Comparison of ENCODE assay signal across 22 mouse cellular contexts in genomic region chr1:155493333-155493732, GRCm38 (mm10).
DNase-seq lines count a peak whose midpoint lies in the region; TF ChIP-seq lines count a peak whose summit lies in the region.
"Had no signal": no experiment of that assay in that cellular context is flagged by ENCODE, and none has a peak within 500 bp of the region (broad histone marks: within the 10 kb centered on the region; RNA-seq: fewer than 3 reads in every experiment).

No protein-coding gene starts in this region.

- no peak overlapping the region for H3ac ChIP-seq in myocyte (ENCODE audit: control insufficient read depth, insufficient read length)

- peak overlapping the region; percentile 34 for H3K4me2 ChIP-seq in myocyte (ENCODE audit: low read depth)
- H3K4me2 ChIP-seq: embryonic facial prominence, embryonic 13.5 days; forebrain, embryonic 13.5 days; heart, embryonic 11.5 days; hindbrain, embryonic 13.5 days; intestine, embryonic 15.5 days had no signal

- H3K36me3 ChIP-seq in heart, adult 2 months (ENCODE audit: control insufficient read depth, insufficient read depth, low read length): no peaks in the 10 kb centered on the region
- H3K36me3 ChIP-seq in myocyte (ENCODE audit: control insufficient read depth, insufficient read depth): no peaks in the 10 kb centered on the region
- no peaks in the 10 kb centered on the region for H3K36me3 ChIP-seq in forebrain, embryonic 10.5 days (replicated peaks)
- H3K36me3 ChIP-seq: embryonic facial prominence, embryonic 13.5 days; hindbrain, embryonic 13.5 days; intestine, embryonic 15.5 days had no signal

- TF ChIP-seq EP300 in heart, adult 2 months (IDR thresholded peaks at IDR 0.05; ENCODE audit: insufficient read depth, low read depth, low read length): no peak

- peak overlapping the region; percentile 49 for H3K27ac ChIP-seq in heart, adult 2 months
- H3K27ac ChIP-seq in layer of hippocampus, adult 2 months: 0 out of 2 replicates have a peak overlapping the region, but pooled peaks have one; percentile 36
- no peak overlapping the region for H3K27ac ChIP-seq in forebrain, embryonic 10.5 days
- H3K27ac ChIP-seq: embryonic facial prominence, embryonic 13.5 days; forebrain, embryonic 13.5 days; hindbrain, embryonic 13.5 days; hindbrain, postnatal 0 days; intestine, embryonic 15.5 days had no signal

- peaks cover 6% of the 10 kb centered on the region for H3K4me1 ChIP-seq in heart, adult 2 months (ENCODE audit: control insufficient read depth, insufficient read depth, low read length)
- peaks cover 33% of the 10 kb centered on the region for H3K4me1 ChIP-seq in forebrain, embryonic 10.5 days
- H3K4me1 ChIP-seq: intestine, embryonic 15.5 days had no signal

- no peaks in the 10 kb centered on the region for H3K79me2 ChIP-seq in heart, adult 2 months (replicated peaks; ENCODE audit: control insufficient read depth, insufficient read depth, low read length)
- no peaks in the 10 kb centered on the region for H3K79me2 ChIP-seq in myocyte (ENCODE audit: control insufficient read depth, insufficient read depth)

- TF ChIP-seq CTCF in heart, adult 2 months (IDR thresholded peaks at IDR 0.05): no peak
- no peak for TF ChIP-seq CTCF in layer of hippocampus, adult 2 months (conservative IDR thresholded peaks at IDR 0.05)

- DNase-seq in heart, adult 2 months: no peak
- no peak for DNase-seq in heart, postnatal 4 days
- no peak for DNase-seq in layer of hippocampus, adult 2 months (ENCODE audit: low spot score in 2 of 2)
- DNase-seq in layer of hippocampus, adult 18-20 months (ENCODE audit: low spot score in 2 of 2): no peak
- peak; percentile 29 for DNase-seq in NIH3T3 (ENCODE audit: low read depth)
- no peak for DNase-seq in T-cell, adult 2 months (ENCODE audit: low spot score)
- DNase-seq in forebrain, embryonic 10.5 days (ENCODE audit: extremely low spot score, low spot score): no peak
- DNase-seq: adrenal gland, postnatal 10 days; cerebellum, adult 18-20 months; cerebellum, adult 9-11 months; cerebellum, postnatal 36 days; forebrain, postnatal 0 days; gastrocnemius, postnatal 14 days; kidney, adult 2 months had no signal

- H3K9me3 ChIP-seq in forebrain, embryonic 10.5 days: no peaks in the 10 kb centered on the region
- H3K9me3 ChIP-seq: embryonic facial prominence, embryonic 13.5 days; forebrain, embryonic 13.5 days; hindbrain, embryonic 13.5 days; intestine, embryonic 15.5 days had no signal

- no peak overlapping the region for H3K9ac ChIP-seq in heart, adult 2 months (ENCODE audit: low read depth, low read length)
- H3K9ac ChIP-seq: embryonic facial prominence, embryonic 13.5 days; forebrain, embryonic 13.5 days; forebrain, postnatal 0 days; hindbrain, embryonic 13.5 days; intestine, embryonic 15.5 days had no signal

- no peak for TF ChIP-seq POLR2A in heart, adult 2 months (IDR thresholded peaks at IDR 0.05; ENCODE audit: insufficient read depth, low read depth, low read length)
- TF ChIP-seq POLR2A in myocyte (IDR thresholded peaks at IDR 0.05; ENCODE audit: insufficient read length, low read depth): no peak

- intact Hi-C loops in heart, adult 2 months (cut with DNase I): no loop called here

- H3K4me3 ChIP-seq in heart, adult 2 months: no peak overlapping the region
- no peak overlapping the region for H3K4me3 ChIP-seq in layer of hippocampus, adult 2 months
- no peak overlapping the region for H3K4me3 ChIP-seq in myocyte
- no peak overlapping the region for H3K4me3 ChIP-seq in forebrain, embryonic 10.5 days
- H3K4me3 ChIP-seq: embryonic facial prominence, embryonic 13.5 days; forebrain, embryonic 13.5 days; hindbrain, embryonic 13.5 days; intestine, embryonic 15.5 days had no signal

- 63% methylated on average over 6 of the region's 6 CpGs for WGBS in heart, adult 2 months
- 90% methylated on average over 6 of the region's 6 CpGs for WGBS in forebrain, embryonic 10.5 days

- H3K27me3 ChIP-seq in heart, adult 2 months (ENCODE audit: control insufficient read depth, insufficient read depth, low read length): no peaks in the 10 kb centered on the region
- H3K27me3 ChIP-seq in myocyte (ENCODE audit: control insufficient read depth, insufficient read depth, insufficient read length): no peaks in the 10 kb centered on the region
- peaks cover 35% of the 10 kb centered on the region for H3K27me3 ChIP-seq in forebrain, embryonic 10.5 days (ENCODE audit: poor library complexity, severe bottlenecking)
- H3K27me3 ChIP-seq: CH12.LX; forebrain, embryonic 13.5 days; hindbrain, embryonic 13.5 days; intestine, embryonic 15.5 days had no signal

TF ChIP-seq in myocyte, 11 proteins besides CTCF, POLR2A, EP300 and RAD21:
- peak in 1 of 3 experiments; percentile 59 for TF ChIP-seq MYOD1 (IDR thresholded peaks at IDR 0.05; ENCODE audit: control insufficient read depth in 1 of 3, insufficient read length in 2 of 3, low read depth in 2 of 3)
- peak in 1 of 3 experiments; percentile 12 for TF ChIP-seq MYOG (IDR thresholded peaks at IDR 0.05; ENCODE audit: control insufficient read depth in 1 of 3, insufficient read depth in 1 of 3, insufficient read length in 2 of 3, low read depth in 2 of 3)
- no peak for TF ChIP-seq E2F4 (IDR thresholded peaks at IDR 0.05; ENCODE audit: insufficient read depth)
- TF ChIP-seq TCF12 (IDR thresholded peaks at IDR 0.05; ENCODE audit: insufficient read depth, poor library complexity, severe bottlenecking): no peak
